Mouse (Mus musculus): ENCODE measurements at regions not wholly inside any gene's neighbourhood (a gene's known extent, or its start where the extent isn't known, plus 50 kb on each side); places are given as distances from the start of the nearest gene placed in this dataset.
"Not testable (repeated sequence)": the region's sequence is repeated elsewhere in the genome, so short reads cannot be mapped to it uniquely, and the experiment has no call there.

GRCm38 (mm10) chrX:14792261-14792660 lies 581.3 kb downstream of the H2al1n start:
- not testable (repeated sequence) for H3K27ac ChIP-seq (replicated peaks); H3K9me3 ChIP-seq; H3K36me3 ChIP-seq; H3K4me2 ChIP-seq; H3K4me1 ChIP-seq (replicated peaks); H3K27me3 ChIP-seq; H3K9ac ChIP-seq; H3K4me3 ChIP-seq; ATAC-seq (ENCODE audit: low FRiP score, low read depth)
- WGBS, result 88% methylated on average over 2 of the region's 2 CpGs

DNA sequence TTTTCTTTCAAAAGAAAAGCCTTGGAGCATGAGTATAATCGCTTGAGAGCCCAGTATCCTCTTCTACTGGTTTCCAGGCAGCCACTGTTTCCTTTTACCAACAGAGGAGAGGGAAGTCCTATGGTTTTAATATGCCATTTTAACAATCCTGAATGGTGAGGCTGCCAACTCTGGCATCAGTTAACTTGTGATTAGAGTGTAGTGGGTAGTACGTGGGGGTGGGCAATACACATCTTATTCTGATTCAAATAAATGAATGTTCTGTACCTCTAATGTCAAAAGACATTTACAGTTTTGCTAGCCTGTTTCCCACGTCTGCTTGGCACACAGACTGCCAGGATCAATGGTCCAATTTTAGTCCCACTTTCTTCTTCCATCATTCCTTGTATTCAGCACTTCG lies 624.9 kb downstream of the H2al1n start:
- no peak for ATAC-seq (ENCODE audit: low FRiP score, low read depth)
- WGBS, result 63% methylated on average over 4 of the region's 4 CpGs
- Histone ChIP-seq H3K36me3 (no peaks in the 10 kb centered on the region), H3K9ac (no peak overlapping the region), H3K9me3 (no peaks in the 10 kb centered on the region), H3K4me2 (no peak overlapping the region), H3K27ac (replicated peaks) (no peak overlapping the region), H3K4me3 (no peak overlapping the region), H3K4me1 (replicated peaks) (no peaks in the 10 kb centered on the region), H3K27me3 (no peaks in the 10 kb centered on the region)

DNA sequence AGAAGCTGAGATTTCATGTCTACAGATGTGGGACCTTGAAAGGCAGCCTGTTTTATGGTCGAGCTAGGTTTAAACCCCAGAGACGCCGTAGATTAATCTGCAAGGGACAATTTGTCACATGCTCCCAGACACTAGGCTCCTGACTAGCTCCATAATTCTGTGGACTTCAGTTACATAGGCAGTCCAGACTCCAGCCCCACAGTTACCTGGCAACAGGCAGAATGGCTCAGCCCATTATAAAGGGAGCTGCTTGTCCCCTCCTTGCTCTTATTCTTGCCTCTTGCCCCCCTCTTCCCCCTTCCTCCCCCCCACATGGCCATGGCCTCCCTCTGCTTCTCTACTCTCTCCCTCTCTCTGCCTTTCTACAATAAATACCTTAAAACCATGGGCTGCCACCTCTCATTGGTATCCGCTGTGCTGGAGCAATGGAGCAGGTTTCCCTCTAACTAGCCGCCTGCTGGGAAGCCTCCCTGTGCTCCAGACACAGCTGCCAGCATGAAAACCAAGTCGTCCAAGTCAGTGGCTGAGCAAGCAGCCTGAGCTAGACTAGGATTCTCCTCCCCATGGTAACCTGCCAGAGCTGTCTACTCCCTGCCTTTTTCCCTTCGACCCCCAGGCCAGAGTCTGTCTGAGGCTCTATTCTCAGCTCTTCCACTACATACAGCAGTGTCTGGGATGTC lies 628.9 kb downstream of the H2al1n start:
- no peaks in the 10 kb centered on the region for H3K9me3 ChIP-seq
- peak; percentile 78; the same call in 1 of the 2 replicates for ATAC-seq (ENCODE audit: low FRiP score, low read depth)
- WGBS, result 28% methylated on average over 7 of the region's 7 CpGs

DNA sequence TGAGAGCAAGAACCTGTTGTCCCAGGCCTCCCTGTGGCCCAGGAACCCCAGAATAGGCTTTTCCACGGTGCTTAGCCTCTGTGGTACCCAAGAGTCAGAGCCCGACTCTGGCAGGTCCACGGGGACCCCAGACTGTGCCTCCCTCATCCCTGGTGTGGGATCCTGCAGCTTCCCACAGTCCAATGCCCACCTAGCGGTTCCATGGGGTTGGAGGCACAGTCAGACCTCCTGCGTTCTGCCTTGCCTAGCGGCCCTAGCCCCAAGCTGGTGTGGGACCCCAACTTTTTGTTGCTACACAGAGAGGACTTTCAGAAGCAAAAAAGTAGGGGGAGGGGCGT lies 629.4 kb downstream of the H2al1n start:
- WGBS, result 59% methylated on average over 7 of the region's 7 CpGs
- 0 out of 2 replicates have a peak, but pooled peaks have one; percentile 19 for ATAC-seq (ENCODE audit: low FRiP score, low read depth)
- no peaks in the 10 kb centered on the region for H3K27me3 ChIP-seq
- H3K36me3 ChIP-seq, result no peaks in the 10 kb centered on the region
- no peak overlapping the region for H3K27ac ChIP-seq (replicated peaks)
- H3K9ac ChIP-seq, result no peak overlapping the region
- no peak overlapping the region for H3K4me3 ChIP-seq
- no peak overlapping the region for H3K4me2 ChIP-seq
- no peaks in the 10 kb centered on the region for H3K9me3 ChIP-seq
- no peaks in the 10 kb centered on the region for H3K4me1 ChIP-seq (replicated peaks)

More for the DNA sequence above, 628.9 kb downstream of the H2al1n start:
- Histone ChIP-seq H3K4me2 (no peak overlapping the region), H3K27ac (replicated peaks) (no peak overlapping the region), H3K4me1 (replicated peaks) (no peaks in the 10 kb centered on the region), H3K27me3 (no peaks in the 10 kb centered on the region), H3K4me3 (no peak overlapping the region), H3K9ac (no peak overlapping the region), H3K36me3 (no peaks in the 10 kb centered on the region)

DNA sequence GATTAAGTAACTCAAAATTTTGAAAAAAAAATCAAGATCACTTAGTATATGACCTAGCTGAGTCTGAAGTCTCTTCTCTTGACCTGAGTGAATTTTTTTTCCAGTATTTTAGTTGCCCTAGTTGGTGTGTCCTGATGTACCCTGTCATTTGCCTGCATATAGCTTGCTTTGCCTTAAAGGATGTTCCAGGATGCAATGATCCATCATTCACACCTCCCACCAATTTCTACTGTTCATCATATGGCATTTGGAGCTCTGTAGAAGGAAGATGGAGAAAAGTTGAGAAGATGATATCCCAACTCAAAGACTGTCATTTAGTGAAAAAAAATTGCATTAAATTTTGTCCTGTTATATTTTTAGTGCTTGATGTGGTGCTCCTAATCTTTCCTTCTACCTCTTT lies 634.4 kb downstream of the H2al1n start:
- no peaks in the 10 kb centered on the region for H3K4me1 ChIP-seq (replicated peaks)
- H3K27me3 ChIP-seq, result no peaks in the 10 kb centered on the region
- H3K27ac ChIP-seq (replicated peaks), result no peak overlapping the region
- H3K36me3 ChIP-seq, result no peaks in the 10 kb centered on the region
- no peak overlapping the region for H3K4me2 ChIP-seq
- no peaks in the 10 kb centered on the region for H3K9me3 ChIP-seq
- ATAC-seq (ENCODE audit: low FRiP score, low read depth), result no peak
- no peak overlapping the region for H3K9ac ChIP-seq
- no peak overlapping the region for H3K4me3 ChIP-seq

- WGBS, result 70% methylated on average over 3 of the region's 3 CpGs
Measured at GRCm38 (mm10) chrX:14884612-14885011, 673.7 kb downstream of the H2al1n start.

More at GRCm38 (mm10) chrX:14884612-14885011, 673.7 kb downstream of the H2al1n start:
- H3K9me3 ChIP-seq, result no peaks in the 10 kb centered on the region
- H3K27me3 ChIP-seq, result no peaks in the 10 kb centered on the region
- no peak for ATAC-seq (ENCODE audit: low FRiP score, low read depth)
- H3K4me3 ChIP-seq, result no peak overlapping the region
- no peaks in the 10 kb centered on the region for H3K4me1 ChIP-seq (replicated peaks)
- no peak overlapping the region for H3K4me2 ChIP-seq
- H3K36me3 ChIP-seq, result no peaks in the 10 kb centered on the region
- H3K27ac ChIP-seq (replicated peaks), result no peak overlapping the region
- H3K9ac ChIP-seq, result no peak overlapping the region

All from hindbrain, embryonic 15.5 days (tissue).